Mouse (Mus musculus): ENCODE measurements at regions not wholly inside any gene's neighbourhood (a gene's known extent, or its start where the extent isn't known, plus 50 kb on each side); places are given as distances from the start of the nearest gene placed in this dataset.
A peak's percentile ranks its signal among the peaks of the same experiment; 100 is the strongest.

- 67% methylated on average over 4 of the region's 4 CpGs for WGBS
- Histone ChIP-seq H3K9me3 (ENCODE audit: control insufficient read depth, low read depth, low read length) (no peaks in the 10 kb centered on the region), H3K4me1 (ENCODE audit: control insufficient read depth, insufficient read depth, low read length) (peaks cover 26% of the 10 kb centered on the region), H3K9ac (replicated peaks; ENCODE audit: low read depth, low read length) (no peak overlapping the region), H3K27me3 (ENCODE audit: control insufficient read depth, insufficient read depth, low read length) (no peaks in the 10 kb centered on the region), H3K4me2 (replicated peaks; ENCODE audit: low read depth, low read length) (peak overlapping the region; percentile 38), H3K36me3 (ENCODE audit: control insufficient read depth, insufficient read depth, low read length) (no peaks in the 10 kb centered on the region), H3K4me3 (ENCODE audit: low read depth, low read length) (peak overlapping the region; percentile 17), H3K27ac (ENCODE audit: low read length) (peak overlapping the region; percentile 94)
- ATAC-seq (ENCODE audit: insufficient number of reproducible peaks, insufficient read depth, low FRiP score, low read depth), result no peak
Observed at GRCm38 (mm10) chr12:86823488-86823854, 61.1 kb downstream of the Irf2bpl start.

GRCm38 (mm10) chr12:86821183-86821582 is 63.4 kb downstream of the Irf2bpl start:
- H3K4me1 ChIP-seq (ENCODE audit: control insufficient read depth, insufficient read depth, low read length), result peaks cover 33% of the 10 kb centered on the region
- WGBS, result 75% methylated on average over 6 of the region's 6 CpGs

GRCm38 (mm10) chr12:86819568-86819967 is 65.0 kb downstream of the Irf2bpl start:
- 90% methylated on average over 6 of the region's 6 CpGs for WGBS
- Histone ChIP-seq H3K4me3 (ENCODE audit: low read depth, low read length) (no peak overlapping the region), H3K4me2 (replicated peaks; ENCODE audit: low read depth, low read length) (no peak overlapping the region), H3K36me3 (ENCODE audit: control insufficient read depth, insufficient read depth, low read length) (no peaks in the 10 kb centered on the region), H3K27ac (ENCODE audit: low read length) (no peak overlapping the region), H3K27me3 (ENCODE audit: control insufficient read depth, insufficient read depth, low read length) (no peaks in the 10 kb centered on the region), H3K9me3 (ENCODE audit: control insufficient read depth, low read depth, low read length) (no peaks in the 10 kb centered on the region), H3K9ac (replicated peaks; ENCODE audit: low read depth, low read length) (no peak overlapping the region), H3K4me1 (ENCODE audit: control insufficient read depth, insufficient read depth, low read length) (peaks cover 20% of the 10 kb centered on the region)
- ATAC-seq (ENCODE audit: insufficient number of reproducible peaks, insufficient read depth, low FRiP score, low read depth), result no peak

More at GRCm38 (mm10) chr12:86821183-86821582, 63.4 kb downstream of the Irf2bpl start:
- no peak overlapping the region for H3K4me3 ChIP-seq (ENCODE audit: low read depth, low read length)
- H3K27ac ChIP-seq (ENCODE audit: low read length), result 0 out of 2 replicates have a peak overlapping the region, but pooled peaks have one; percentile 21
- no peaks in the 10 kb centered on the region for H3K27me3 ChIP-seq (ENCODE audit: control insufficient read depth, insufficient read depth, low read length)
- H3K36me3 ChIP-seq (ENCODE audit: control insufficient read depth, insufficient read depth, low read length), result no peaks in the 10 kb centered on the region
- no peak for ATAC-seq (ENCODE audit: insufficient number of reproducible peaks, insufficient read depth, low FRiP score, low read depth)
- no peak overlapping the region for H3K4me2 ChIP-seq (replicated peaks; ENCODE audit: low read depth, low read length)
- H3K9ac ChIP-seq (replicated peaks; ENCODE audit: low read depth, low read length), result no peak overlapping the region
- H3K9me3 ChIP-seq (ENCODE audit: control insufficient read depth, low read depth, low read length), result no peaks in the 10 kb centered on the region

GRCm38 (mm10) chr12:86819163-86819562 is 65.4 kb downstream of the Irf2bpl start:
- Histone ChIP-seq H3K9ac (replicated peaks; ENCODE audit: low read depth, low read length) (no peak overlapping the region), H3K4me3 (ENCODE audit: low read depth, low read length) (no peak overlapping the region), H3K9me3 (ENCODE audit: control insufficient read depth, low read depth, low read length) (no peaks in the 10 kb centered on the region), H3K27ac (ENCODE audit: low read length) (no peak overlapping the region), H3K36me3 (ENCODE audit: control insufficient read depth, insufficient read depth, low read length) (no peaks in the 10 kb centered on the region), H3K4me2 (replicated peaks; ENCODE audit: low read depth, low read length) (no peak overlapping the region), H3K4me1 (ENCODE audit: control insufficient read depth, insufficient read depth, low read length) (peaks cover 16% of the 10 kb centered on the region), H3K27me3 (ENCODE audit: control insufficient read depth, insufficient read depth, low read length) (no peaks in the 10 kb centered on the region)
- ATAC-seq (ENCODE audit: insufficient number of reproducible peaks, insufficient read depth, low FRiP score, low read depth), result no peak
- WGBS, result 84% methylated on average over 5 of the region's 5 CpGs

GRCm38 (mm10) chr12:86818201-86818600 is 66.4 kb downstream of the Irf2bpl start:
- Histone ChIP-seq H3K4me1 (ENCODE audit: control insufficient read depth, insufficient read depth, low read length) (peaks cover 12% of the 10 kb centered on the region), H3K27me3 (ENCODE audit: control insufficient read depth, insufficient read depth, low read length) (no peaks in the 10 kb centered on the region), H3K4me2 (replicated peaks; ENCODE audit: low read depth, low read length) (no peak overlapping the region), H3K9me3 (ENCODE audit: control insufficient read depth, low read depth, low read length) (no peaks in the 10 kb centered on the region), H3K27ac (ENCODE audit: low read length) (no peak overlapping the region), H3K9ac (replicated peaks; ENCODE audit: low read depth, low read length) (no peak overlapping the region), H3K36me3 (ENCODE audit: control insufficient read depth, insufficient read depth, low read length) (no peaks in the 10 kb centered on the region), H3K4me3 (ENCODE audit: low read depth, low read length) (no peak overlapping the region)
- 18% methylated on average over 2 of the region's 2 CpGs for WGBS
- no peak for ATAC-seq (ENCODE audit: insufficient number of reproducible peaks, insufficient read depth, low FRiP score, low read depth)

- Histone ChIP-seq H3K9me3 (ENCODE audit: control insufficient read depth, low read depth, low read length) (no peaks in the 10 kb centered on the region), H3K4me2 (replicated peaks; ENCODE audit: low read depth, low read length) (no peak overlapping the region), H3K27me3 (ENCODE audit: control insufficient read depth, insufficient read depth, low read length) (no peaks in the 10 kb centered on the region), H3K4me1 (ENCODE audit: control insufficient read depth, insufficient read depth, low read length) (peaks cover 11% of the 10 kb centered on the region), H3K27ac (ENCODE audit: low read length) (peak overlapping the region; percentile 61; the same call in 1 of the 2 replicates), H3K36me3 (ENCODE audit: control insufficient read depth, insufficient read depth, low read length) (no peaks in the 10 kb centered on the region), H3K4me3 (ENCODE audit: low read depth, low read length) (no peak overlapping the region), H3K9ac (replicated peaks; ENCODE audit: low read depth, low read length) (0 out of 2 replicates have a peak overlapping the region, but pooled peaks have one; percentile 3)
- ATAC-seq (ENCODE audit: insufficient number of reproducible peaks, insufficient read depth, low FRiP score, low read depth), result peak; percentile 29; the same call in 1 of the 2 replicates
- 47% methylated on average over 11 of the region's 11 CpGs for WGBS
Observed at GRCm38 (mm10) chr12:86816702-86817610, 67.6 kb downstream of the Irf2bpl start.

- peaks cover 17% of the 10 kb centered on the region for H3K4me1 ChIP-seq (ENCODE audit: control insufficient read depth, insufficient read depth, low read length)
- 0 out of 2 replicates have a peak overlapping the region, but pooled peaks have one; percentile 3 for H3K9ac ChIP-seq (replicated peaks; ENCODE audit: low read depth, low read length)
- 5% methylated on average over 6 of the region's 6 CpGs for WGBS
- H3K36me3 ChIP-seq (ENCODE audit: control insufficient read depth, insufficient read depth, low read length), result no peaks in the 10 kb centered on the region
- no peaks in the 10 kb centered on the region for H3K9me3 ChIP-seq (ENCODE audit: control insufficient read depth, low read depth, low read length)
- no peak overlapping the region for H3K4me2 ChIP-seq (replicated peaks; ENCODE audit: low read depth, low read length)
- ATAC-seq (ENCODE audit: insufficient number of reproducible peaks, insufficient read depth, low FRiP score, low read depth), result peak; percentile 42; the same call in 1 of the 2 replicates
- H3K27me3 ChIP-seq (ENCODE audit: control insufficient read depth, insufficient read depth, low read length), result no peaks in the 10 kb centered on the region
- no peak overlapping the region for H3K4me3 ChIP-seq (ENCODE audit: low read depth, low read length)
- H3K27ac ChIP-seq (ENCODE audit: low read length), result peak overlapping the region; percentile 61; the same call in 1 of the 2 replicates
Observed at GRCm38 (mm10) chr12:86816171-86816701, 68.4 kb downstream of the Irf2bpl start.

GRCm38 (mm10) chr12:86814740-86815139 is 69.9 kb downstream of the Irf2bpl start:
- Histone ChIP-seq H3K27ac (ENCODE audit: low read length) (no peak overlapping the region), H3K4me2 (replicated peaks; ENCODE audit: low read depth, low read length) (no peak overlapping the region), H3K9me3 (ENCODE audit: control insufficient read depth, low read depth, low read length) (no peaks in the 10 kb centered on the region), H3K4me3 (ENCODE audit: low read depth, low read length) (no peak overlapping the region), H3K36me3 (ENCODE audit: control insufficient read depth, insufficient read depth, low read length) (no peaks in the 10 kb centered on the region), H3K27me3 (ENCODE audit: control insufficient read depth, insufficient read depth, low read length) (no peaks in the 10 kb centered on the region), H3K4me1 (ENCODE audit: control insufficient read depth, insufficient read depth, low read length) (peaks cover 22% of the 10 kb centered on the region), H3K9ac (replicated peaks; ENCODE audit: low read depth, low read length) (no peak overlapping the region)
- 86% methylated on average over 7 of the region's 7 CpGs for WGBS
- ATAC-seq (ENCODE audit: insufficient number of reproducible peaks, insufficient read depth, low FRiP score, low read depth), result no peak
